Mouse (Mus musculus) small intestine, adult 2 months (tissue): Measurements from ENCODE around the gene Hand2.

Experiments used
- CTCF ChIP-seq: fragments of 200-500 bp; IDR thresholded peaks from 2 replicates; pipeline ENCODE4 v1.5.1; 2012; ENCODE audit warnings: low read depth, mild to moderate bottlenecking, control low read depth, inconsistent platforms, low read length, moderate library complexity, mixed read lengths; ENCODE audit not compliant: insufficient replicate concordance, insufficient read length; ENCODE audit errors: extremely low read depth
- POLR2A ChIP-seq: fragments of 200-500 bp; IDR thresholded peaks from 2 replicates; pipeline ENCODE4 v1.6.1; 2012; ENCODE audit warnings: low read depth, mild to moderate bottlenecking, control low read depth, inconsistent platforms, low read length, moderate library complexity

DNA sequence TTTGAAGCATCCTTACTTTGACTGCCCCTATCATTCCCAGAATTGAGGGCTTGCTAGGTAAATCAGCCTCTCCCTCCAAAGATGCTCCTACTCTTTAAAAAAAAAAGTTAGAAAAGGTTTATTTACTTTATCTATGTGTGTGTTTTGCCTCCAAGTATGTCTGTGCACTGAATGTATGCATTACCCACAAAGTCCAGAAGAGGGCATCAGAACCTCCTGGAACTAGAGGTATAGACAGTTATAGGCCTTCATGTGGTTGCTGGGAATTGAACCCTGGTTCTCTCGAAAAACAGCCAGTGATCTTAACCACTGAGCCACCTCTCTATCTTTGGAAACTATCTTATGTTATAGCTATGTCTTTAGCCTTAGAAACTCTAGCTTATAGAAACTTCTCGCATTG, 53.3 kb downstream of the Hand2 start:
- TF ChIP-seq CTCF (no peak), POLR2A (no peak)
